Mouse (Mus musculus): ENCODE data around the gene Tmed1.
"Not testable (repeated sequence)": the region's sequence is repeated elsewhere in the genome, so short reads cannot be mapped to it uniquely, and the experiment has no call there.

Gene Tmed1

DNA sequence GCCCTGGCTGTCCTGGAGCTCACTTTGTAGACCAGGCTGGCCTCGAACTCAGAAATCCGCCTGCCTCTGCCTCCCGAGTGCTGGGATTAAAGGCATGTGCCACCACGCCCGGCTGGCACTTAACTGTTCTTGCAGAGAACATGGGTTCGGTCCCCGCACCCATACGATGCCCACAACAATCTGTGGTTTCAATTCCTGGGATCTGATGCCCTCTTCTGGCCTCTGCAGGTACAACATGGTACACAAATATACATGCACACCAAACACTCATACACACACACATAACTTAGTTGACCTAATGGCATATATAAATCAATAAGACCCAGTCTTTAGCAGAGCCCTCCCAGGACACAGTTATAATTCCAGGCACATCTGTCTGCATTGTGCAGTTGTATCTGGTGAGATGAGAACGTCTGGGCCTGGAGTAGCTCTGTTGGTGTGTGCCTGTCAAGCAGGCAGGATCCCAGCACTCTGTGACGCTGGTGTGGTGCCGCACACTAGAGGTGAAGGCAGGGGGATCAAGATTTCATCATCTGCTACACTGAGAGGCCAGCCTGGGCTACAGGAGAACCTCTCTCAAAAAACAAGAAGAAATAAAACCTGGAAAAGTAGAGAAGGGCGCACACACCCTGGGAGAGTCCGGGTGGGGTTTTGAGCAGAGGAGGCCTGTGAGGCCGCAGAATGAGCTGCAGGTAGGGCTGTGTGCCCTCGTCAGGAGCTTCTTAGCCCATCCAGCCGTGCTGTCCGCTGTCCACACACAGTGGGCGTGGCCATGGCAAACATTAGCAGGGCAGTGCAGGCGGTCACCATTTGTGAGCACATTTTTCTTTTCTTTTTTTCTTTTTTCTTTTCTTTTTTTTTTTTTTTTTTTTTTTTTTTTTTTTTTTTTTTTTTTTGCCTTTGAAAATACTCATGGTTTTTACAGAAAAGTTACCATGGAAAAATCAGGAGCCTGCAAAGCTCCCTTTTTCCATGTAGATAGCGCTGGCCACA is 40.7 kb downstream of the Tmed1 start:
- DNase-seq, result peak; percentile 69 to 71

DNA sequence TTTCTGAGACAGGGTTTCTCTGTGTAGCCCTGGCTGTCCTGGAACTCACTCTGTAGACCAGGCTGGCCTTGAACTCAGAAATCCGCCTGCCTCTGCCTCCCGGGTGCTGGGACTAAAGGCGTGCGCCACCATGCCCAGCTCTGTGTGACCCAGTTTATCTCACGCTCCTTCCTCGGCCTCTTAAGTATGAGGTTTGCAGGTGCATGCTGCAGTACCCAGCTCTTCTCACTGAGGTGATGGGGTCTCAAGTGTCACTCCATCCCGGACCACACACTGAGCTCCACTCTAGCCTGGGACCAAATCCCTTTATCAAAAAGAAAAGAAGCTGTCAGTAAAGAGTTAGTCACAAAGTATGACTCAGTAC is 45.5 kb downstream of the Tmed1 start:
- not testable (repeated sequence) for DNase-seq

DNA sequence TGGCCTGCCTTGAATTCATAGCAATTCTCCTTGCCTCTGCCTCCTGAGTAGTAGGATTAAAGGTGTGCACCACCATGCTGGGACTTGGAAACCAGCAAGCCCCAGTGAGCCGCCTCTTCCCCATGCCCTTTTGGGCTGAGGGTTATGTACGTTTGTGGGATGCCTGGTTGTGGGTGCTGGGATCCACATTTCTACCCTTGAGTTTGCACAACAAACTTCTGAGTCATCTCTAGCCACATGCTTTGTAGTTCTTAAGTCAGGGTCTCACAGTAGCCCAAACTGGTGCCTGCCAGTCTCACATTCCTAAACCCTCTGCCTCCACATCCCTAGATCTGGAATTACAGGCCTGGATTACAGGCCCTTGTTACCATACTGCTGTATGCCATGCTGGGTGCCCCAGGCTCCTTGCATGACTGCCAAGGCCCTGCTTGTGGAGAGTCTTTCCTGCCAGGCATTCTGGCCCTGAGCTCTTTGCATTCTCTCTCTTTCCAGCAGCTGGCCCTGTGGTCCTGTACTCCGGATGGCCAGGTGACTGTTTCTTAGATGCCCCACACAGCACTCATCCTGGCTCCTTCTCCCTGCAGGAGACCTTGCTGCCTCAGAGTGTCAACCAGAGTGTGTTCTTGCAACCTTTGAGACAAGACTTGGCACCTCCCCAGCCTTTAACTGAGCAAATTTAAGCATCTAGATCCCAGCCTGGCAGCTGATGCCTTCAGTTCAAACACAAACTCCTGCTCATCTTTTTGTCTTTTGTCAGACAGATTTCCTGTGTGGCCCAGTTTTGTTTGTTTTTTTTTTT is 46.1 kb downstream of the Tmed1 start:
- DNase-seq, result peak; percentile 45 to 70

DNA sequence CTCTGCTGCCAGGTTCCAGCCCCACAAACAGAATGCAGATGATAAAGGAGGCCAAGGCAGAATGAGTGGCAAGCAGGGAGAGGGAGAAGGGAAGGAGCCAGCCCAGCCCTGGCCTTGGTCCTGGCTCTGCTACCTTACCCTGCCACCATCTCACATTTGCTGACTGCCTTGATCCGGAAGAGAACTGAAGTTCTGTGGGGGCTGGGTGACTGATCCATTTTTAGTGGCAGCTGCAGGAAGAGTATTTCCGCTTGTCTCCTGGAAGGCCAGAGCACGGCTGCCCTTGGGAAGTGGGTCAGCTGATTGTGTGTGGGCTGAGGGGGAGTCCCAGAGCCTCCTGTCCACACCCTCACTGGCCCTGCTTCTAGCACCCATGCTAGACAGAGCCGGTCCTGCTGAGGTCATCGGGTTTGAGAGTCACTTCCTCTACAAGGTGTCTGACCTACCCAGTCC is 46.9 kb downstream of the Tmed1 start:
- DNase-seq, result peak; percentile 26 to 31

DNA sequence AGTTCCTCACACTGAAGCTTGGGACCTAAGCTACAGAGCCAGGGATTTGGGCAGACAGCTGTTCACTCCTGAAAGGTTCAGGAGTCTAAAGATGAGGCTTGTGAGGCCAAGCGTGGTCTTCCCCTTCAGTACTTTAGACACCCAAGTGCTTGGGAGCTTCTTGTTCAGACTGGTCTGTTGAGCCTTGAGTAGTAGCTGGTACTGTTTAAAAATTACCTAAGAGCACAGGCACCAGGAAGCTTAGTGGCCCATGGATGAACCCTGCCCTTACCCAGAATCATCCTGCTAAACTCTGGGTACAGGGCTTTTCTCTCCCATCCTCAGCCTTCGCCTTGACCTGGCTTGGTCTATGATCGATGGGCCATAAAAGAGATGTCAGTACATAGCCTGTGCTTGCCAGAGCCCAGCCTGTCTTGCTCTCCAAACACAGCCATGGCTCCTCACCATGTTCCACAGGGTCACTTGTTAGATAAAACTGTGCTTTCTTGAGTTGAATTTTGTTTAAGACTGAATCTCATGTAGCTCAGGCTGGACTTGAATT is 49.6 kb downstream of the Tmed1 start:
- DNase-seq, result no peak

DNA sequence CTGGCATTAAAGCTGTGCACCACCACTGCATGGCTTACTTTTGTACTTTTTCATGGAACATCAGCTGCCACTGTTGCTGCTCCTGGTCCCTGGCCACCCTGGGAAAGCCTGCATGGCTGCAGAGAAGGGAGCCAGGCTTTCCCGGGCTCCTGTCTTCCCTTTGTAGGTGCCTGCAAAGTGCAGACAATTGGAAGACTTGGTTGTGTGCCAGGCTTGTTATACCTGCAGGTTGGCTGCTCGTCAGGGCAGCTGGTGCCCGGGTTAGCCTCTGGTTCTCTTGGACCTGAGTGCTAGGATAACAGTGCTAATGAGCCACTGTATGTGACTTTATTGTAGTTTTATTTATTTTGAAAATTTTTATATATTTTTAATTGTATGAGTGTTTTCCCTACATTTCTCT is 51.2 kb downstream of the Tmed1 start:
- peak in 1 of 2 experiments; percentile 32 for DNase-seq
